Mouse (Mus musculus) large intestine, adult 2 months (tissue): ENCODE results near the gene Xpo5. TPM values are rescaled to one million over a fixed set of nuclear protein-coding genes. Genes with fewer than 3 reads are reported as not detected.
A peak's percentile ranks its signal among the peaks of the same experiment; 100 is the strongest.

Experiments
- DNase-seq: peaks from one replicate; pipeline ENCODE4 v3.0.0-alpha.2; 2012; ENCODE audit warnings: low read depth, low spot score
- WGBS: fragments of 180-500 bp; shearing (Covaris S2); methylation state at CpG from one replicate; pipeline ENCODE4 v1.1.7; 2018; 5-methylcytosine and 5-hydroxymethylcytosine counted together
- polyA plus RNA-seq: library from polyadenylated mRNA; depleted of rRNA; stranded (reverse); fragments of >200 nt; gene quantifications from 2 replicates; pipeline ENCODE4 v1.2.3, GENCODE M21; 2012; rRNA removed

Gene Xpo5
- polyA plus RNA-seq, 1 experiment = 17.1 TPM

GRCm38 (mm10) chr17:46278011-46278765, 75.6 kb downstream of the Xpo5 start:
- no peak for DNase-seq
- 84% methylated on average over 12 of the region's 12 CpGs for WGBS

- WGBS = under 1% methylated on average over 36 of the region's 37 CpGs
- peak; percentile 61 for DNase-seq
These were observed 80.0 kb downstream of the Xpo5 start, which contains the start of gene Tjap1 for GRCm38 (mm10) chr17:46282483-46283123. TSS of gene Tjap1 (minus strand) at chr17:46283026.

GRCm38 (mm10) chr17:46283140-46283539, 80.6 kb downstream of the Xpo5 start:
- 25% methylated on average over 9 of the region's 9 CpGs for WGBS
- DNase-seq = no peak

GRCm38 (mm10) chr17:46283911-46284310, 81.3 kb downstream of the Xpo5 start:
- no peak for DNase-seq
- WGBS = 80% methylated on average over 8 of the region's 8 CpGs

- WGBS = 73% methylated on average over 7 of the region's 7 CpGs
- DNase-seq = no peak
These were observed 82.1 kb downstream of the Xpo5 start for GRCm38 (mm10) chr17:46284653-46285052.

- no peak for DNase-seq
- WGBS = 42% methylated on average over 6 of the region's 6 CpGs
These were observed 82.8 kb downstream of the Xpo5 start for GRCm38 (mm10) chr17:46285407-46285806.

- WGBS = 51% methylated on average over 11 of the region's 11 CpGs
- no peak for DNase-seq
These were observed 85.1 kb downstream of the Xpo5 start for GRCm38 (mm10) chr17:46287678-46288095.

Other genes starting within 250 kb of the Xpo5 start
- 82.7 and 121 TPM in 2 replicates for gene Vegfa, start 170.4 kb upstream of the Xpo5 start, polyA plus RNA-seq
- gene Mrps18a, start 91.8 kb upstream of the Xpo5 start, polyA plus RNA-seq = 46.9 and 47.4 TPM in 2 replicates
- gene Rsph9, start 58.6 kb upstream of the Xpo5 start, polyA plus RNA-seq = 2.6 and 2.8 TPM in 2 replicates
- gene Mad2l1bp, start 49.2 kb upstream of the Xpo5 start, polyA plus RNA-seq = 33.7 and 37.4 TPM in 2 replicates
- gene Gtpbp2, start 41.8 kb upstream of the Xpo5 start, polyA plus RNA-seq = 145 and 213 TPM in 2 replicates
- 4.2 and 4.4 TPM in 2 replicates for gene Polh, start 137 bp upstream of the Xpo5 start, polyA plus RNA-seq
- 44.9 and 47.8 TPM in 2 replicates for gene Polr1c, start 45.3 kb downstream of the Xpo5 start, polyA plus RNA-seq
- gene Yipf3, start 45.3 kb downstream of the Xpo5 start, polyA plus RNA-seq = 170 and 187 TPM in 2 replicates
- 0.74 and 0.92 TPM in 2 replicates for gene Lrrc73, start 50.7 kb downstream of the Xpo5 start, polyA plus RNA-seq
- 27.3 and 47.7 TPM in 2 replicates for gene Tjap1, start 80.2 kb downstream of the Xpo5 start, polyA plus RNA-seq
- gene Dlk2, start 94.6 kb downstream of the Xpo5 start, polyA plus RNA-seq = 0.07 and 0.19 TPM in 2 replicates
- 13.5 and 25.8 TPM in 2 replicates for gene Abcc10, start 125.6 kb downstream of the Xpo5 start, polyA plus RNA-seq
- 1.9 and 4.5 TPM in 2 replicates for gene Zfp318, start 180.9 kb downstream of the Xpo5 start, polyA plus RNA-seq
- gene Crip3, start 226.1 kb downstream of the Xpo5 start, polyA plus RNA-seq = 0.60 and 0.83 TPM in 2 replicates
- gene Slc22a7, start 235.7 kb downstream of the Xpo5 start, polyA plus RNA-seq = not detected in 2 replicates